Mouse (Mus musculus) heart, embryonic 13.5 days (tissue): ENCODE measurements around the gene Ptges3l. TPM values are rescaled to one million over a fixed set of nuclear protein-coding genes. Genes with fewer than 3 reads are reported as not detected.
"Not testable (repeated sequence)": the region's sequence is repeated elsewhere in the genome, so short reads cannot be mapped to it uniquely, and the experiment has no call there.

Source experiments
- ATAC-seq: fragments of 200-750 bp; cut with Nextera tagmentation; 2 replicates; pipeline ENCODE4 v1.8.0; 2017; ENCODE audit warnings: moderate TSS enrichment; ENCODE audit not compliant: insufficient number of reproducible peaks, low FRiP score, low TSS enrichment; ENCODE audit errors: extremely low read depth
- H3K27ac ChIP-seq: fragments of 300-500 bp; sonication (generic); replicated peaks from 2 replicates; pipeline ENCODE4 v1.5.1; 2015; ENCODE audit warnings: moderate library complexity, mild to moderate bottlenecking, inconsistent platforms
- H3K27me3 ChIP-seq: fragments of 300-500 bp; sonication (generic); replicated peaks from 2 replicates; pipeline ENCODE4 v1.6.1; 2015; ENCODE audit warnings: mild to moderate bottlenecking, inconsistent platforms
- H3K36me3 ChIP-seq: fragments of 300-500 bp; sonication (generic); 2 replicates; pipeline ENCODE4 v1.6.1; 2015; ENCODE audit warnings: mild to moderate bottlenecking, inconsistent platforms
- H3K4me1 ChIP-seq: fragments of 300-500 bp; sonication (generic); 2 replicates; pipeline ENCODE4 v1.6.1; 2015; ENCODE audit warnings: inconsistent platforms
- H3K4me2 ChIP-seq: fragments of 300-500 bp; sonication (generic); 2 replicates; pipeline ENCODE4 v1.6.1; 2015; ENCODE audit warnings: inconsistent platforms, mild to moderate bottlenecking, moderate library complexity
- H3K4me3 ChIP-seq: fragments of 300-500 bp; sonication (generic); 2 replicates; pipeline ENCODE4 v1.5.1; 2015; ENCODE audit warnings: moderate library complexity, mild to moderate bottlenecking, inconsistent platforms
- H3K9ac ChIP-seq: fragments of 300-500 bp; sonication (generic); 2 replicates; pipeline ENCODE4 v1.6.1; 2015; ENCODE audit warnings: inconsistent platforms, mild to moderate bottlenecking, moderate library complexity
- H3K9me3 ChIP-seq: fragments of 300-500 bp; sonication (generic); 2 replicates; pipeline ENCODE4 v1.6.1; 2016; ENCODE audit warnings: inconsistent platforms
- WGBS: fragments of 180-500 bp; shearing (Covaris S2); methylation state at CpG from one replicate; pipeline ENCODE4 v1.1.7; 2015; ENCODE audit warnings: mixed read lengths; 5-methylcytosine and 5-hydroxymethylcytosine counted together
- polyA plus RNA-seq: library from polyadenylated mRNA; unstranded; fragments of >200 nt; fragmentation: Nextera tagmentation; extraction: Ambion mirVana; gene quantifications from 2 replicates; pipeline ENCODE4 v1.2.1, GENCODE M21; 2015

Gene Ptges3l
- 71.6 and 75.1 TPM in 2 replicates for polyA plus RNA-seq

GRCm38 (mm10) chr11:101424925-101425813, at the start of gene Ptges3l, which contains the start of gene Rundc1:
Ptges3l (minus strand) TSS chr11:101425333.
Rundc1 (plus strand) TSS chr11:101425085.
- Histone ChIP-seq H3K27me3 (no peaks in the 10 kb centered on the region), H3K4me2 (peak within 1 kb of the TSS; percentile 85), H3K4me3 (peak within 1 kb of the TSS; percentile 94), H3K36me3 (peaks cover 29% of the 10 kb centered on the region), H3K4me1 (peaks cover 37% of the 10 kb centered on the region), H3K27ac (peak within 1 kb of the TSS; percentile 99), H3K9me3 (no peaks in the 10 kb centered on the region), H3K9ac (peak within 1 kb of the TSS; percentile 91)
- ATAC-seq = peak; percentile 82
- under 1% methylated on average over 81 of the region's 81 CpGs for WGBS

GRCm38 (mm10) chr11:101474298-101474697, 49.2 kb upstream of the Ptges3l start:
- 56% methylated on average over 5 of the region's 5 CpGs for WGBS
- no peaks in the 10 kb centered on the region for H3K27me3 ChIP-seq
- ATAC-seq = no peak
- no peak overlapping the region for H3K27ac ChIP-seq
- 0 out of 2 replicates have a peak, but pooled peaks cover 6% of the 10 kb centered on the region for H3K36me3 ChIP-seq
- H3K4me3 ChIP-seq = no peak overlapping the region
- H3K4me1 ChIP-seq = peaks cover 33% of the 10 kb centered on the region
- H3K9ac ChIP-seq = no peak overlapping the region
- no peak overlapping the region for H3K4me2 ChIP-seq
- no peaks in the 10 kb centered on the region for H3K9me3 ChIP-seq

GRCm38 (mm10) chr11:101473686-101474085, 48.6 kb upstream of the Ptges3l start:
- not testable (repeated sequence) for H3K4me3 ChIP-seq, H3K27ac ChIP-seq, H3K36me3 ChIP-seq, ATAC-seq, H3K4me2 ChIP-seq, H3K9me3 ChIP-seq, H3K27me3 ChIP-seq, H3K9ac ChIP-seq
- WGBS = 72% methylated on average over 1 of the region's 1 CpGs
- peaks cover 33% of the 10 kb centered on the region for H3K4me1 ChIP-seq

- H3K9ac ChIP-seq = no peak overlapping the region
- H3K4me3 ChIP-seq = no peak overlapping the region
- H3K27ac ChIP-seq = no peak overlapping the region
- H3K36me3 ChIP-seq = 0 out of 2 replicates have a peak, but pooled peaks cover 6% of the 10 kb centered on the region
- WGBS = 45% methylated on average over 7 of the region's 7 CpGs
- H3K27me3 ChIP-seq = no peaks in the 10 kb centered on the region
- ATAC-seq = no peak
- H3K9me3 ChIP-seq = no peaks in the 10 kb centered on the region
- peaks cover 39% of the 10 kb centered on the region for H3K4me1 ChIP-seq
- no peak overlapping the region for H3K4me2 ChIP-seq
Measured at GRCm38 (mm10) chr11:101472336-101472735, 47.2 kb upstream of the Ptges3l start.

GRCm38 (mm10) chr11:101471926-101472325, 46.8 kb upstream of the Ptges3l start:
- Histone ChIP-seq H3K4me2 (no peak overlapping the region), H3K9me3 (no peaks in the 10 kb centered on the region), H3K36me3 (0 out of 2 replicates have a peak, but pooled peaks cover 6% of the 10 kb centered on the region), H3K4me1 (peaks cover 43% of the 10 kb centered on the region), H3K27ac (no peak overlapping the region), H3K4me3 (no peak overlapping the region), H3K9ac (0 out of 2 replicates have a peak overlapping the region, but pooled peaks have one; percentile 19), H3K27me3 (no peaks in the 10 kb centered on the region)
- WGBS = 46% methylated on average over 3 of the region's 3 CpGs
- no peak for ATAC-seq

GRCm38 (mm10) chr11:101470206-101470605, 45.1 kb upstream of the Ptges3l start:
- Histone ChIP-seq H3K9me3 (no peaks in the 10 kb centered on the region), H3K27ac (no peak overlapping the region), H3K36me3 (0 out of 2 replicates have a peak, but pooled peaks cover 6% of the 10 kb centered on the region), H3K4me1 (peaks cover 51% of the 10 kb centered on the region), H3K27me3 (no peaks in the 10 kb centered on the region), H3K4me2 (no peak overlapping the region), H3K9ac (no peak overlapping the region), H3K4me3 (no peak overlapping the region)
- ATAC-seq = no peak
- 28% methylated on average over 7 of the region's 7 CpGs for WGBS

GRCm38 (mm10) chr11:101469155-101469554, 44.0 kb upstream of the Ptges3l start:
- H3K36me3 ChIP-seq = 0 out of 2 replicates have a peak, but pooled peaks cover 6% of the 10 kb centered on the region
- no peak for ATAC-seq
- no peaks in the 10 kb centered on the region for H3K27me3 ChIP-seq
- peak overlapping the region; percentile 77 for H3K4me3 ChIP-seq
- peaks cover 59% of the 10 kb centered on the region for H3K4me1 ChIP-seq
- 51% methylated on average over 4 of the region's 4 CpGs for WGBS
- peak overlapping the region; percentile 82 for H3K4me2 ChIP-seq
- no peaks in the 10 kb centered on the region for H3K9me3 ChIP-seq
- no peak overlapping the region for H3K27ac ChIP-seq
- H3K9ac ChIP-seq = peak overlapping the region; percentile 86

- ATAC-seq = no peak
- H3K27ac ChIP-seq = peak overlapping the region; percentile 72; the same call in 1 of the 2 replicates
- 7% methylated on average over 13 of the region's 13 CpGs for WGBS
- no peaks in the 10 kb centered on the region for H3K9me3 ChIP-seq
- H3K9ac ChIP-seq = peak overlapping the region; percentile 86
- H3K4me1 ChIP-seq = peaks cover 63% of the 10 kb centered on the region
- H3K27me3 ChIP-seq = no peaks in the 10 kb centered on the region
- peak overlapping the region; percentile 77 for H3K4me3 ChIP-seq
- 0 out of 2 replicates have a peak, but pooled peaks cover 6% of the 10 kb centered on the region for H3K36me3 ChIP-seq
- H3K4me2 ChIP-seq = peak overlapping the region; percentile 82
Measured at GRCm38 (mm10) chr11:101468731-101469130, 43.6 kb upstream of the Ptges3l start.

- 0% methylated on average over 31 of the region's 31 CpGs for WGBS
- H3K4me2 ChIP-seq = peak overlapping the region; percentile 82
- ATAC-seq = no peak
- H3K36me3 ChIP-seq = 0 out of 2 replicates have a peak, but pooled peaks cover 6% of the 10 kb centered on the region
- H3K27me3 ChIP-seq = no peaks in the 10 kb centered on the region
- peak overlapping the region; percentile 77 for H3K4me3 ChIP-seq
- peak overlapping the region; percentile 86 for H3K9ac ChIP-seq
- peaks cover 68% of the 10 kb centered on the region for H3K4me1 ChIP-seq
- peak overlapping the region; percentile 72 for H3K27ac ChIP-seq
- no peaks in the 10 kb centered on the region for H3K9me3 ChIP-seq
Measured at GRCm38 (mm10) chr11:101468263-101468688, 43.1 kb upstream of the Ptges3l start.

- peak overlapping the region; percentile 82 for H3K4me2 ChIP-seq
- peaks cover 8% of the 10 kb centered on the region for H3K36me3 ChIP-seq
- H3K27ac ChIP-seq = peak overlapping the region; percentile 72
- H3K9me3 ChIP-seq = no peaks in the 10 kb centered on the region
- H3K9ac ChIP-seq = peak overlapping the region; percentile 86
- no peaks in the 10 kb centered on the region for H3K27me3 ChIP-seq
- peak; percentile 73; the same call in 1 of the 2 replicates for ATAC-seq
- H3K4me3 ChIP-seq = peak overlapping the region; percentile 77
- WGBS = under 1% methylated on average over 52 of the region's 54 CpGs
- H3K4me1 ChIP-seq = peaks cover 68% of the 10 kb centered on the region
Measured at GRCm38 (mm10) chr11:101467477-101468262, 42.5 kb upstream of the Ptges3l start.

- Histone ChIP-seq H3K36me3 (peaks cover 19% of the 10 kb centered on the region), H3K4me3 (peak overlapping the region; percentile 92), H3K4me2 (peak overlapping the region; percentile 93), H3K9ac (peak overlapping the region; percentile 91), H3K4me1 (peaks cover 62% of the 10 kb centered on the region)
- not testable (repeated sequence) for H3K9me3 ChIP-seq, ATAC-seq, H3K27me3 ChIP-seq, H3K27ac ChIP-seq
- WGBS = 53% methylated on average over 5 of the region's 5 CpGs
Measured at GRCm38 (mm10) chr11:101466552-101466950, 41.4 kb upstream of the Ptges3l start.
